Mouse (Mus musculus) heart, adult 11 months (tissue): ENCODE data around the gene Cacul1.

Experiments used
- DNase-seq: peaks from one replicate; pipeline ENCODE4 v3.0.0; 2022

Cacul1 gene

GRCm38 (mm10) chr19:60529302-60529701 lies 51.5 kb downstream of the Cacul1 start:
- DNase-seq = no peak

- DNase-seq = no peak
Measured at GRCm38 (mm10) chr19:60528602-60529001, 52.2 kb downstream of the Cacul1 start.

DNA sequence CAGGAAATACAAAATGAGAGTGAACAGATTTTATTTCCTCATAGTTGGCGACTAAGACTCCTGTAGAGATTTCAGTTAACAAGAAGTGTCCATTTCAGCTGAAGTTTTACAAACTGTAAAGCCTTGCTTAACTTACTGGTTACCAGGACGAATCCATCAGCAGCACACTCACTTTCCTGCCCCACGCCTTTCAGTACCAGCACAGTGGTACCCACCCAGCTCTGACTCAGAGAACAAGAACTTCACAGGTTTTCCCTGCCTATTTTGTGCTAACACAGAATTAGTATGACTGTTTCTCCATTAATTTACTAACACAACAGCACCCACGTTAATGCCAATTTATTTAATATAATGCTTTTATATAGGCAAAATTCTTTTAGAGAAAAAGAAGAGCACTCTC lies 53.9 kb downstream of the Cacul1 start:
- DNase-seq = no peak

GRCm38 (mm10) chr19:60525086-60525485 lies 55.7 kb downstream of the Cacul1 start:
- DNase-seq = no peak

DNA sequence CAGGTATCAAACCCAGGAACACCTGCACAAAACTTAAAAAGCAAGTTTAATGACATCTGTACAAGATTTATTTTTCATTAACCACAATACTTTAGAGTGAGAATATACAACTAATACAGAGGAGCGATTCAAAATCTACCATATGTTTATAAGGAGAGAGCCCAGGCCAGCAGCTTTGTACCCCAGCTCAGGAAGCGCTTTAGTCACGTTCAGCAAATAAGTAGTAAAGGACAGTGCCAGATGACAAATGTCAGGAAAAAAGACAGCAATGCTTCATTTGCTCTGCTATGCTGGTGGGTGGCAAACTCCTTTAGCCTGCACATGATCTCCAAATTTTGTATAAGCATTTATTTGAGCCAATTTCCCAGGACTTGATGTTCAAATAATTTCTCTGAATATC lies 56.1 kb downstream of the Cacul1 start:
- DNase-seq = no peak

DNA sequence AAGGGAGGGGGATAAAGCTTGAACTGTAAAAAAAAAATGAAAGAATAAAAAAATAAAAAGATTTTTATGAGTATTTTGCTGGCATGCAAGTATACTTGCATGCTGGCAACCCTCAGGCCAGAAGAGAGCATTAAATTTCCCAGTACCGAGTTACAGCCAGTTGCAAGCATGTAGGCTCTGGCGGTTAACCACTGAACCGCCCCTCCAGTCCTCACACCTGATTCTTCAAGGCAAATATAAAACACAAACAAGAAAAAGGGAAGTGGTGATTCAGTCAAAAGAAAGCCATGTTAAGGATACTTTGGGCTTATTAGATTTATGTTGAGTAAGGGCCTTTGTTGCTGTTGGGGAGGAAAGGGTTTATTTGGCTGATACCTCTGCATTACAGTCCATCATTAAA lies 60.7 kb downstream of the Cacul1 start:
- DNase-seq = no peak

GRCm38 (mm10) chr19:60515064-60515463 lies 65.8 kb downstream of the Cacul1 start:
- no peak for DNase-seq

DNA sequence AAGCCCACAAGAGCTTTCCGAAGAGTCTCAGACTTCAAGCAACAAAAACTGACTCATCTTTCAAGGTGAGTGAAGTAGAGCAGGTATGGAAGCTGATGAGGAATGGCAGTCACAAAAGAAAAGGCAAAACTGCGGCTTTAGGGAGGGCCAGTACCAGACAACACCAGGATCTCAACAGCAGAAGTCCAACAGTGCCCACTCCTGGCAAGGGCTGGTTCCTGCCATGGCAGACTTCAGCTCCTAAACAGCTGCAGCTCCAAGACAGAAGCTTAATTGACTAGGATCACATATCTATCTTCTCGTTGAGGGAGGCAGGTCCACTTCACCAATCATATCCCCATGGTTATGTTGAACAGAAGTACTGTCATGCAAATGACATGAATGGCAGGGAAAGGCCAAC lies 67.4 kb downstream of the Cacul1 start:
- DNase-seq = no peak

DNA sequence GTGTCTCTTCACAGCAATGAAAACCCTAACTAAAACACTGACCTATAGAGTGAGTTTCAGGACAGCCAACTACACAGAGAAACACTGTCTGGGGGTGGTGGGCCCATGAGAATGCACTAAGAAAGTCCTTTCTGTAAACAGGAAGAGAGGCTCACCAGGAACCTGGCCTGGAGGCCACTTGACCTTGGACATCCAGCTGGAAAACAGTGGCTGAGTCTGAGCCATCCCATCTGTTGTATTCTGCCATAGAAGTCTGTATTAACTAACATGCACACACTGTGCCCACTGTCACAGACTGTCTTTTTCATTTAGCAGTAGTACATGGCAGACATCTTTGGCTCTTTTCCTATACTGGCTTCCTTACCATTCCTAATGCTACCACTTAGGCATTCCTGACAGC lies 80.6 kb downstream of the Cacul1 start:
- DNase-seq = peak; percentile 62

DNA sequence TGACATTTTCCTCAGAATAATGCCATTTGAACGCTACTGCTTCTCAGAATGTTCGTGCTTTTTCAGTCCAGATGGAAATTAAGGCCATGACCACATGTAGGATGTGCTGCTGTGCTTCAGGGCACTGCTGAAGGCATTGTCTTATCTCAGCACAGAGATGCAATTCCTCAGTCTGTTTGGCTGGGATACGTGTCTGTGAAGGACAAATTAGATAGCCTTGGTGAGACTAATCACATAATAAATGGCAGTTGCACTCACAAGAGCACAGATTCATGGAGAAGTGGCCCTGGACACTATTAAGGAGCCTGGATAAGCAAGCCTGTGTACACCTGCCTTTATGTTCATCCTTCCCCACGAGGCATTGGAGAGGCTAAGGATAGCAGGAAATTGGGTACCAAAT lies 83.7 kb downstream of the Cacul1 start:
- peak; percentile 24 for DNase-seq

DNA sequence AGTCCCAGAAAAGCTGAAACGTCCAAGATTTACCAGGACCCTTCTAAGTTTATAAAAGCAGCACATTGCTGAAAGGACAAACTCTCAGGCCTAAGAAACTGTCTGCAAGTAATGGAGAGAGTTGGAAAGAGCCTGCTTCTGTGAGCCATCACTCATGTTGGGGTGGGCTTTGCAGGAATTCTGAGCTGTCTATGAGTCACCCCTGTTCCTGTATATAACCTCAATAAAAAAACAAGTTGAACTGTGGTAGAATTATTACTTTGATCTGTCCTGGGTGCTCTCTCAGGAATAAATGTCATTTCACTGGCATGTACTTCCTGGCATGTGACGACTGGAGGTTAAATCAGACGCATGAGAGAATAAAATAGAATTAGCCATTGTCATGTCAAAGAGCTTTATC lies 85.1 kb downstream of the Cacul1 start:
- DNase-seq = peak; percentile 2

GRCm38 (mm10) chr19:60489566-60489965 lies 91.3 kb downstream of the Cacul1 start:
- no peak for DNase-seq

DNA sequence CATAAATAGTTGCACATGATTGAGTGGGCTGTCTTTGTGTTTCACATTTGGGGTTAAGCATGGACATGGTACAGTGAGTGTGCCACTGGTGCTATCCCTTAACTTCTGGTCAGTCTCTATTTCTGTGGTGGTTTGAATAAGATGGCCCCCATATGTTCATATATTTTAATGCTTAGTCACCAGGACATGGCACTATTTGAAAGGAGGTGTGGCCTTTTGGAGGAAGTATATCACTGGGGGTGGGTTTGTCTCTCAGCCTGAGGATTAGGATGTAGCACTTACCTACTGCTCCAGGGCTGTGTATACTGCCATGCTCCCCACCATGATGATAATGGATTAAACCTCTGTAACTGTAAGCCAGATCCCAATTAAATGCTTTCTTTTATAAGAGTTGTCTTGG lies 95.6 kb downstream of the Cacul1 start:
- DNase-seq = no peak

GRCm38 (mm10) chr19:60478859-60479258 lies 102.0 kb downstream of the Cacul1 start:
- DNase-seq = peak; percentile 13

- peak; percentile 17 for DNase-seq
Measured at GRCm38 (mm10) chr19:60477788-60478187, 103.0 kb downstream of the Cacul1 start.
